10 mouse cellular contexts compared by ENCODE assay signal in the genomic region with DNA sequence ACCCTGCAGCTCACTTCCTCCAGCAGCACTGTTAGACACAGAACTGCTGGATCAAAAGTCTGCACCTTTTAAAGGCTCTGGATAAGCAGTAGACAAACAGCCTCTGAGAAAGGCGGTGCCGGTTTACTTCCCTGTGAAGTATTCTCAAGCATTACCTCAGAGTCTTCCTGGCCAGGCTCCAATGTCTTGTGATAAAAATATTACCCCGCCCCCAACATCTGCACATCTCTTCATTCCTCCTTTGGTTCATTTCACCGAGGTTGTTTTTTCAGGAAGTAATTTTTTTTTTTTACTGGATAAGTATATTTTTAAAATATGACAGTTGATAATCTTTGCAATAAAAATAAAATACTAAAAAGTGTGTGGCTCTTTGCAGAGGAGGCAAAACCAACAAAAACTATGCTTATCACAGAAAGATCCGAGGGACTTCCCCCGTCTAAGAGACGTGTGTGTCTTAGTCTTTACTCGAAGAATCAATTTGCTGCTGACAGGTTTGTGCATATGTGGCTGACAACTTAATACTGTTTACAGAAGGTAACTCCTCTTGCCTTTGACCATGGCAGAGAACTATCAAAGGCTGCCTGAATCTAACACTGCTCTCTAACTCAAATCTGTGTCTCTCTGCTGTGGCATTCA.
A peak's percentile ranks its signal among the peaks of the same experiment; 100 is the strongest.
DNase-seq lines count a peak whose midpoint lies in the region; ATAC-seq and TF ChIP-seq lines count a peak whose summit lies in the region.
"Had no signal": no experiment of that assay in that cellular context is flagged by ENCODE, and none has a peak within 500 bp of the region (broad histone marks: within the 10 kb centered on the region; RNA-seq: fewer than 3 reads in every experiment).

No protein-coding gene starts in this region.

- WGBS in lung, embryonic 14.5 days: 10% methylated on average over 8 of the region's 8 CpGs
- WGBS in liver, embryonic 12.5 days (ENCODE audit: insufficient replicate concordance): 33% methylated on average over 8 of the region's 8 CpGs

- DNase-seq in 3T3-L1 (ENCODE audit: low read depth, low spot score): peak; percentile 41
- DNase-seq in B cell, adult 2 months: peak; percentile 12 to 24
- DNase-seq in lung, embryonic 14.5 days: peak; percentile 83
- no peak for DNase-seq in cerebellum, postnatal 10 days
- DNase-seq in left cerebral cortex, adult 18-20 months (ENCODE audit: low spot score in 2 of 2): no peak
- DNase-seq: adrenal gland, postnatal 36 days; thymus, postnatal 4 days had no signal

- H3K27ac ChIP-seq in lung, embryonic 14.5 days (ENCODE audit: low read depth): peak overlapping the region; percentile 21; the same call in 1 of the 2 replicates
- H3K27ac ChIP-seq in liver, embryonic 12.5 days: no peak overlapping the region
- H3K27ac ChIP-seq: neural tube, embryonic 13.5 days had no signal

- H3K4me1 ChIP-seq in lung, embryonic 14.5 days (ENCODE audit: insufficient read depth): peaks cover 10% of the 10 kb centered on the region; the same call in 1 of the 2 replicates
- H3K4me1 ChIP-seq in liver, embryonic 12.5 days: no peaks in the 10 kb centered on the region

- no peak for TF ChIP-seq CTCF in lung, embryonic 14.5 days (IDR thresholded peaks at IDR 0.05; ENCODE audit: low read depth)

- no peaks in the 10 kb centered on the region for H3K9me3 ChIP-seq in lung, embryonic 14.5 days (ENCODE audit: low read depth, low read length)
- no peaks in the 10 kb centered on the region for H3K9me3 ChIP-seq in liver, embryonic 12.5 days (replicated peaks)
- H3K9me3 ChIP-seq: neural tube, embryonic 13.5 days had no signal

- H3K27me3 ChIP-seq in lung, embryonic 14.5 days (ENCODE audit: insufficient read depth, low read length): no peaks in the 10 kb centered on the region
- no peaks in the 10 kb centered on the region for H3K27me3 ChIP-seq in liver, embryonic 12.5 days (replicated peaks)
- H3K27me3 ChIP-seq: neural tube, embryonic 13.5 days had no signal

- 0 out of 2 replicates have a peak overlapping the region, but pooled peaks have one; percentile 2 for H3K4me2 ChIP-seq in lung, embryonic 14.5 days
- H3K4me2 ChIP-seq in liver, embryonic 12.5 days: no peak overlapping the region
- H3K4me2 ChIP-seq: neural tube, embryonic 13.5 days had no signal

- peak; percentile 83 for ATAC-seq in granulocyte monocyte progenitor cell, adult 5-6 weeks (replicated peaks; ENCODE audit: poor library complexity, severe bottlenecking)
- no peak for ATAC-seq in lung, embryonic 14.5 days (ENCODE audit: insufficient read depth)
- no peak for ATAC-seq in liver, embryonic 12.5 days

- no peaks in the 10 kb centered on the region for H3K36me3 ChIP-seq in lung, embryonic 14.5 days (ENCODE audit: insufficient read depth)
- H3K36me3 ChIP-seq in liver, embryonic 12.5 days: no peaks in the 10 kb centered on the region
- H3K36me3 ChIP-seq: neural tube, embryonic 13.5 days had no signal

- H3K9ac ChIP-seq in lung, embryonic 14.5 days: no peak overlapping the region
- no peak overlapping the region for H3K9ac ChIP-seq in liver, embryonic 12.5 days
- H3K9ac ChIP-seq: neural tube, embryonic 13.5 days had no signal

- no peak overlapping the region for H3K4me3 ChIP-seq in lung, embryonic 14.5 days (ENCODE audit: low read depth, low read length)
- no peak overlapping the region for H3K4me3 ChIP-seq in liver, embryonic 12.5 days
- H3K4me3 ChIP-seq: neural tube, embryonic 13.5 days had no signal

Comparison
In these comparisons a context has a peak if more than half of its experiments do, and no peak if none do; other contexts are left out.
1. DNase-seq: peak in 3T3-L1 (single experiment), B cell, adult 2 months (2 of 2) and lung, embryonic 14.5 days (single experiment); none in cerebellum, postnatal 10 days (0 of 2) and left cerebral cortex, adult 18-20 months (0 of 2).